8 mouse cellular contexts compared by ENCODE assay signal in the genomic region with DNA sequence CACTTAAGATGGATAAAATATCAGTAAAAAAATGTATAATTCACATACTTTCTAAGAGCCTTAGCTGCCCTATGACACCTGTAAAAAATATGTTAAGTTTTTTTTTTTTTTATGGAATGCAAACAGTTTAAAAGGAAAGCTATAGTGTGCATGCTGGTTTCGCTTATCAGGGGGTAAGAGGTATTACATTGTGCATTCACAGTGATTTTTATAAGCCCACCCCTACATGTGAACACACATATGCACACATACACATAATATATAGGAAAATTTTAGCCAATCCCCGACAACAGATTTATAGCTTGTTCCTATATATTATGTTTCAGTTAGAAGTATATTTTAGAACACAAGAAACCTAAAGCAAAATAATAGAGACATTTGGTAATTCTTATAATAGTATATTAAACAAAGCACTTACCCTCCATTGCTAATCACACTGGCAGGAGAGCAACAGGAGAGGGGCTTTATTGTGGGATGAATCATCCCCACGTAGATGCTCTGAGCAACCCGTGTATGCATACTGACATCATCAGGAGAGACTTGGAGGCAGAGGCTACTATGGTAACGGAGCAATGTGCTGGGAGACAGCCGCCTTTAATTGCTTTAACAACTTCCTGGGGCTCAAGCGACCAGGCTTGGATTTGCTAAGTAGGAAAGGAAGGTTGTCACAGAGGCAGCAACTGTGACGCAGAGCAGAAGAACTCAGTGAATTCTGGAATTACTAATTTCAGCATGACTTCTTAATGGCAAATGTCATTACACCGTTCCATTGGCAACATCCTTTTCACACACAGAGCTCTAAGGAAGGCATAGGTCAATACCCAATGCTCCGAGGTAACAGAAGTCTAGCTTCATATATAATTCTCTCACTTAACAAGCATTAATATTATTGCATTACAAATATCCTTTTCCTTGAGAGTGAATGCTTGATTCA. TPM values are rescaled to one million over a fixed set of nuclear protein-coding genes. Genes with fewer than 3 reads are reported as not detected.
DNase-seq lines count a peak whose midpoint lies in the region; ATAC-seq and TF ChIP-seq lines count a peak whose summit lies in the region.
"Had no signal": no experiment of that assay in that cellular context is flagged by ENCODE, and none has a peak within 500 bp of the region (broad histone marks: within the 10 kb centered on the region; RNA-seq: fewer than 3 reads in every experiment).

No protein-coding gene starts in this region.

- no peaks in the 10 kb centered on the region for H3K9me3 ChIP-seq in embryonic facial prominence, embryonic 13.5 days
- no peaks in the 10 kb centered on the region for H3K9me3 ChIP-seq in intestine, embryonic 15.5 days
- H3K9me3 ChIP-seq in midbrain, embryonic 14.5 days (ENCODE audit: control insufficient read depth, low read length): no peaks in the 10 kb centered on the region
- H3K9me3 ChIP-seq in heart, embryonic 10.5 days: no peaks in the 10 kb centered on the region
- H3K9me3 ChIP-seq: megakaryocyte, embryonic 14.5 days had no signal

- peak; percentile 26; the same call in 1 of the 2 replicates for ATAC-seq in embryonic facial prominence, embryonic 13.5 days (ENCODE audit: insufficient number of reproducible peaks, insufficient read depth, low FRiP score, low TSS enrichment, low read depth)
- ATAC-seq in intestine, embryonic 15.5 days: peak; percentile 82
- peak; percentile 89 for ATAC-seq in midbrain, embryonic 14.5 days (ENCODE audit: low FRiP score, low TSS enrichment)

- no peak overlapping the region for H3K4me3 ChIP-seq in embryonic facial prominence, embryonic 13.5 days
- no peak overlapping the region for H3K4me3 ChIP-seq in intestine, embryonic 15.5 days (replicated peaks)
- peak overlapping the region; percentile 16 for H3K4me3 ChIP-seq in midbrain, embryonic 14.5 days (replicated peaks; ENCODE audit: low read depth, low read length)
- no peak overlapping the region for H3K4me3 ChIP-seq in heart, embryonic 10.5 days
- H3K4me3 ChIP-seq: megakaryocyte, embryonic 14.5 days had no signal

- peak; percentile 95 for DNase-seq in brain, embryonic 14.5 days (ENCODE audit: low read depth)
- peak; percentile 86 for DNase-seq in midbrain, embryonic 14.5 days
- DNase-seq in spleen, postnatal 4 days (ENCODE audit: low spot score in 2 of 2): no peak
- no peak for DNase-seq in heart, embryonic 10.5 days (ENCODE audit: low spot score)
- DNase-seq in liver: no peak

- no peak overlapping the region for H3K27ac ChIP-seq in embryonic facial prominence, embryonic 13.5 days
- H3K27ac ChIP-seq in intestine, embryonic 15.5 days: no peak overlapping the region
- H3K27ac ChIP-seq in midbrain, embryonic 14.5 days (replicated peaks; ENCODE audit: low read depth, low read length): peak overlapping the region; percentile 90
- no peak overlapping the region for H3K27ac ChIP-seq in heart, embryonic 10.5 days

- no peak for TF ChIP-seq CTCF in brain, embryonic 14.5 days (IDR thresholded peaks at IDR 0.05; ENCODE audit: borderline replicate concordance, extremely low read depth, insufficient read depth, insufficient read length)

- H3K36me3 ChIP-seq in embryonic facial prominence, embryonic 13.5 days: no peaks in the 10 kb centered on the region
- no peaks in the 10 kb centered on the region for H3K36me3 ChIP-seq in intestine, embryonic 15.5 days
- no peaks in the 10 kb centered on the region for H3K36me3 ChIP-seq in midbrain, embryonic 14.5 days (ENCODE audit: control insufficient read depth, insufficient read depth, low read length)
- H3K36me3 ChIP-seq in heart, embryonic 10.5 days: no peaks in the 10 kb centered on the region

- no peak overlapping the region for H3K4me2 ChIP-seq in embryonic facial prominence, embryonic 13.5 days
- no peak overlapping the region for H3K4me2 ChIP-seq in intestine, embryonic 15.5 days (replicated peaks)
- peak overlapping the region; percentile 47 for H3K4me2 ChIP-seq in midbrain, embryonic 14.5 days (ENCODE audit: low read length)

- H3K9ac ChIP-seq in embryonic facial prominence, embryonic 13.5 days: no peak overlapping the region
- no peak overlapping the region for H3K9ac ChIP-seq in intestine, embryonic 15.5 days
- H3K9ac ChIP-seq in midbrain, embryonic 14.5 days (replicated peaks; ENCODE audit: low read length): peak overlapping the region; percentile 32; the same call in 1 of the 2 replicates

- no peaks in the 10 kb centered on the region for H3K27me3 ChIP-seq in embryonic facial prominence, embryonic 13.5 days
- H3K27me3 ChIP-seq in intestine, embryonic 15.5 days (replicated peaks): no peaks in the 10 kb centered on the region
- no peaks in the 10 kb centered on the region for H3K27me3 ChIP-seq in midbrain, embryonic 14.5 days (ENCODE audit: control insufficient read depth, insufficient read depth, low read length)
- no peaks in the 10 kb centered on the region for H3K27me3 ChIP-seq in heart, embryonic 10.5 days (ENCODE audit: insufficient read depth, poor library complexity, severe bottlenecking)
- H3K27me3 ChIP-seq: megakaryocyte, embryonic 14.5 days had no signal

- peaks cover 11% of the 10 kb centered on the region for H3K4me1 ChIP-seq in embryonic facial prominence, embryonic 13.5 days
- 0 out of 2 replicates have a peak, but pooled peaks cover 4% of the 10 kb centered on the region for H3K4me1 ChIP-seq in intestine, embryonic 15.5 days (replicated peaks)
- peaks cover 21% of the 10 kb centered on the region for H3K4me1 ChIP-seq in midbrain, embryonic 14.5 days (ENCODE audit: control insufficient read depth, insufficient read depth, low read length)
- peaks cover 9% of the 10 kb centered on the region; the same call in 1 of the 2 replicates for H3K4me1 ChIP-seq in heart, embryonic 10.5 days

- TF ChIP-seq POLR2A in brain, embryonic 14.5 days (IDR thresholded peaks at IDR 0.05; ENCODE audit: borderline replicate concordance, extremely low read depth, insufficient read depth, insufficient read length, poor library complexity, severe bottlenecking): no peak

- 25% methylated on average over 10 of the region's 10 CpGs for WGBS in embryonic facial prominence, embryonic 13.5 days
- 25% methylated on average over 10 of the region's 10 CpGs for WGBS in intestine, embryonic 15.5 days
- WGBS in midbrain, embryonic 14.5 days: 16% methylated on average over 10 of the region's 10 CpGs
- WGBS in heart, embryonic 10.5 days: 36% methylated on average over 10 of the region's 10 CpGs

RNA-seq across cellular contexts. Expression of a gene that starts 47.9 kb away (rescaled TPM):
- 33.6 and 42.8 TPM in 2 replicates for polyA plus RNA-seq in brain, embryonic 14.5 days (2012; rRNA removed)
- 51.8 and 53.5 TPM in 2 replicates for polyA plus RNA-seq in embryonic facial prominence, embryonic 13.5 days (2015; fragmentation: Nextera tagmentation; extraction: Ambion mirVana)
- polyA plus RNA-seq in intestine, embryonic 15.5 days (2015; fragmentation: Nextera tagmentation; extraction: Ambion mirVana): 52.4 and 60.8 TPM in 2 replicates
- polyA plus RNA-seq in midbrain, embryonic 14.5 days (2014; fragmentation: Nextera tagmentation; extraction: Ambion mirVana): 47.2 and 51.8 TPM in 2 replicates
- 88.8 and 231 TPM in 2 replicates for polyA plus RNA-seq in heart, embryonic 10.5 days (2016; fragmentation: Nextera tagmentation; extraction: Ambion mirVana)

Comparison
In these comparisons a context has a peak if more than half of its experiments do, and no peak if none do; other contexts are left out.
1. DNase-seq: peak in brain, embryonic 14.5 days (single experiment) and midbrain, embryonic 14.5 days (single experiment); none in spleen, postnatal 4 days (0 of 2), heart, embryonic 10.5 days (single experiment) and liver (single experiment).
2. ATAC-seq: peak in every context shown above with its lines; median percentile 89 in midbrain, embryonic 14.5 days; 82 in intestine, embryonic 15.5 days; 26 in embryonic facial prominence, embryonic 13.5 days.